Mouse (Mus musculus): Measurements from ENCODE around the gene Thbs4.
"Not testable (repeated sequence)": the region's sequence is repeated elsewhere in the genome, so short reads cannot be mapped to it uniquely, and the experiment has no call there.

Gene Thbs4

GRCm38 (mm10) chr13:92794462-92795214 lies at the start of gene Thbs4:
Gene Thbs4, minus strand, starts transcription at chr13:92794818.
- DNase-seq (ENCODE audit: low spot score in 2 of 2): no peak

GRCm38 (mm10) chr13:92833162-92833561 lies 38.5 kb upstream of the Thbs4 start:
- DNase-seq (ENCODE audit: low spot score in 2 of 2): no peak

- DNase-seq (ENCODE audit: low spot score in 2 of 2): no peak
Measured at GRCm38 (mm10) chr13:92828820-92829219, 34.2 kb upstream of the Thbs4 start.

- DNase-seq (ENCODE audit: low spot score in 2 of 2): no peak
Measured at GRCm38 (mm10) chr13:92817357-92817756, 22.7 kb upstream of the Thbs4 start.

GRCm38 (mm10) chr13:92816329-92816728 lies 21.7 kb upstream of the Thbs4 start:
- no peak for DNase-seq (ENCODE audit: low spot score in 2 of 2)

GRCm38 (mm10) chr13:92810592-92810991 lies 16.0 kb upstream of the Thbs4 start:
- DNase-seq (ENCODE audit: low spot score in 2 of 2): not testable (repeated sequence)

GRCm38 (mm10) chr13:92807849-92808248 lies 13.2 kb upstream of the Thbs4 start:
- DNase-seq (ENCODE audit: low spot score in 2 of 2): no peak

GRCm38 (mm10) chr13:92806785-92807184 lies 12.2 kb upstream of the Thbs4 start:
- no peak for DNase-seq (ENCODE audit: low spot score in 2 of 2)

GRCm38 (mm10) chr13:92799306-92799925 lies 4.8 kb upstream of the Thbs4 start:
- no peak for DNase-seq (ENCODE audit: low spot score in 2 of 2)

- no peak for DNase-seq (ENCODE audit: low spot score in 2 of 2)
Measured at GRCm38 (mm10) chr13:92798830-92799229, 4.2 kb upstream of the Thbs4 start.

GRCm38 (mm10) chr13:92793636-92794035 lies 982 bp downstream of the Thbs4 start:
- no peak for DNase-seq (ENCODE audit: low spot score in 2 of 2)

GRCm38 (mm10) chr13:92791474-92791873 lies 3.1 kb downstream of the Thbs4 start:
- no peak for DNase-seq (ENCODE audit: low spot score in 2 of 2)

GRCm38 (mm10) chr13:92784311-92784710 lies 10.3 kb downstream of the Thbs4 start:
- DNase-seq (ENCODE audit: low spot score in 2 of 2): no peak

- DNase-seq (ENCODE audit: low spot score in 2 of 2): no peak
Measured at GRCm38 (mm10) chr13:92783551-92783950, 11.1 kb downstream of the Thbs4 start.

GRCm38 (mm10) chr13:92780927-92781326 lies 13.7 kb downstream of the Thbs4 start:
- no peak for DNase-seq (ENCODE audit: low spot score in 2 of 2)

GRCm38 (mm10) chr13:92780076-92780475 lies 14.5 kb downstream of the Thbs4 start:
- DNase-seq (ENCODE audit: low spot score in 2 of 2): no peak

GRCm38 (mm10) chr13:92778642-92779041 lies 16.0 kb downstream of the Thbs4 start:
- no peak for DNase-seq (ENCODE audit: low spot score in 2 of 2)

GRCm38 (mm10) chr13:92775916-92776315 lies 18.7 kb downstream of the Thbs4 start:
- DNase-seq (ENCODE audit: low spot score in 2 of 2): no peak

- DNase-seq (ENCODE audit: low spot score in 2 of 2): no peak
Measured at GRCm38 (mm10) chr13:92774887-92775286, 19.7 kb downstream of the Thbs4 start.

- no peak for DNase-seq (ENCODE audit: low spot score in 2 of 2)
Measured at GRCm38 (mm10) chr13:92772500-92772899, 22.1 kb downstream of the Thbs4 start.

- no peak for DNase-seq (ENCODE audit: low spot score in 2 of 2)
Measured at GRCm38 (mm10) chr13:92771566-92771965, 23.1 kb downstream of the Thbs4 start.

- DNase-seq (ENCODE audit: low spot score in 2 of 2): no peak
Measured at GRCm38 (mm10) chr13:92765454-92766242, 29.0 kb downstream of the Thbs4 start.

GRCm38 (mm10) chr13:92762322-92762721 lies 32.3 kb downstream of the Thbs4 start:
- DNase-seq (ENCODE audit: low spot score in 2 of 2): no peak

All from frontal cortex, postnatal 10 days (tissue).